Comparison of ENCODE assay signal across 8 mouse cellular contexts in genomic region chr9:54586199-54587061, GRCm38 (mm10). TPM values are rescaled to one million over a fixed set of nuclear protein-coding genes. Genes with fewer than 3 reads are reported as not detected.
A peak's percentile ranks its signal among the peaks of the same experiment; 100 is the strongest.
DNase-seq lines count a peak whose midpoint lies in the region; ATAC-seq and TF ChIP-seq lines count a peak whose summit lies in the region.

Gene Idh3a (plus strand): TSS chr9:54586334.

- peak within 1 kb of the TSS; percentile 69 for H3K27ac ChIP-seq in heart, embryonic 12.5 days (ENCODE audit: poor library complexity, severe bottlenecking)
- peak within 1 kb of the TSS; percentile 47 for H3K27ac ChIP-seq in kidney, postnatal 0 days
- peak within 1 kb of the TSS; percentile 45 for H3K27ac ChIP-seq in liver, embryonic 11.5 days (ENCODE audit: low read depth, low read length)
- no peak within 1 kb of the TSS for H3K27ac ChIP-seq in stomach, embryonic 14.5 days (ENCODE audit: low read length)

- peak; percentile 99 for DNase-seq in brain, embryonic 14.5 days (ENCODE audit: low read depth)
- DNase-seq in kidney, postnatal 0 days (ENCODE audit: low spot score): peak; percentile 99
- DNase-seq in liver, embryonic 11.5 days (ENCODE audit: low spot score): peak; percentile 98
- DNase-seq in naive thymus-derived CD4-positive, alpha-beta T cell, adult 2 months (ENCODE audit: low read depth): peak; percentile 97

- H3K9ac ChIP-seq in heart, embryonic 12.5 days: peak within 1 kb of the TSS; percentile 89
- peak within 1 kb of the TSS; percentile 85 for H3K9ac ChIP-seq in kidney, postnatal 0 days (ENCODE audit: low read depth, low read length)
- peak within 1 kb of the TSS; percentile 90 for H3K9ac ChIP-seq in liver, embryonic 11.5 days (ENCODE audit: low read depth, low read length)
- peak within 1 kb of the TSS; percentile 79 for H3K9ac ChIP-seq in stomach, embryonic 14.5 days (replicated peaks; ENCODE audit: low read depth, low read length)

- TF ChIP-seq POLR2A in brain, embryonic 14.5 days (IDR thresholded peaks at IDR 0.05; ENCODE audit: borderline replicate concordance, extremely low read depth, insufficient read depth, insufficient read length, poor library complexity, severe bottlenecking): peak; percentile 79; the same call in 1 of the 2 replicates

- WGBS in heart, embryonic 12.5 days: under 1% methylated on average over 72 of the region's 73 CpGs
- WGBS in kidney, postnatal 0 days: under 1% methylated on average over 64 of the region's 73 CpGs
- WGBS in liver, embryonic 11.5 days: under 1% methylated on average over 71 of the region's 73 CpGs
- under 1% methylated on average over 65 of the region's 73 CpGs for WGBS in stomach, embryonic 14.5 days

- ATAC-seq in heart, embryonic 12.5 days (ENCODE audit: insufficient number of reproducible peaks, low FRiP score): peak; percentile 99
- peak; percentile 100 for ATAC-seq in kidney, postnatal 0 days (replicated peaks; ENCODE audit: low FRiP score, low read depth)
- peak; percentile 96 for ATAC-seq in liver, embryonic 11.5 days (replicated peaks; ENCODE audit: low FRiP score)
- ATAC-seq in stomach, embryonic 14.5 days (ENCODE audit: insufficient number of reproducible peaks, insufficient read depth, low FRiP score, low read depth): peak; percentile 99

- peak within 1 kb of the TSS; percentile 95 for H3K4me3 ChIP-seq in C2C12 (ENCODE audit: insufficient read depth, poor library complexity, severe bottlenecking)
- H3K4me3 ChIP-seq in erythroblast, embryonic 14.5 days (replicated peaks): peak within 1 kb of the TSS; percentile 97
- peak within 1 kb of the TSS; percentile 80 for H3K4me3 ChIP-seq in heart, embryonic 12.5 days
- peak within 1 kb of the TSS; percentile 91 for H3K4me3 ChIP-seq in kidney, postnatal 0 days (replicated peaks; ENCODE audit: low read depth, low read length)
- peak within 1 kb of the TSS; percentile 96 for H3K4me3 ChIP-seq in liver, embryonic 11.5 days (ENCODE audit: low read depth, low read length)
- H3K4me3 ChIP-seq in stomach, embryonic 14.5 days (ENCODE audit: low read depth, low read length): peak within 1 kb of the TSS; percentile 87

- no peaks in the 10 kb centered on the region for H3K9me3 ChIP-seq in erythroblast, embryonic 14.5 days (ENCODE audit: control insufficient read depth, low read length)
- H3K9me3 ChIP-seq in heart, embryonic 12.5 days (replicated peaks): no peaks in the 10 kb centered on the region
- H3K9me3 ChIP-seq in kidney, postnatal 0 days (replicated peaks; ENCODE audit: low read length): no peaks in the 10 kb centered on the region
- H3K9me3 ChIP-seq in liver, embryonic 11.5 days (ENCODE audit: control insufficient read depth, low read length): no peaks in the 10 kb centered on the region
- no peaks in the 10 kb centered on the region for H3K9me3 ChIP-seq in stomach, embryonic 14.5 days (ENCODE audit: control insufficient read depth, low read depth, low read length)

- no peak for TF ChIP-seq CTCF in C2C12 (IDR thresholded peaks at IDR 0.05; ENCODE audit: control insufficient read depth, insufficient read depth, insufficient read length)
- no peak for TF ChIP-seq CTCF in brain, embryonic 14.5 days (IDR thresholded peaks at IDR 0.05; ENCODE audit: borderline replicate concordance, extremely low read depth, insufficient read depth, insufficient read length)
- no peak for TF ChIP-seq CTCF in kidney, postnatal 0 days (IDR thresholded peaks at IDR 0.05; ENCODE audit: low read depth)

- H3K4me2 ChIP-seq in heart, embryonic 12.5 days: peak within 1 kb of the TSS; percentile 66
- H3K4me2 ChIP-seq in kidney, postnatal 0 days (ENCODE audit: low read length): peak within 1 kb of the TSS; percentile 97
- peak within 1 kb of the TSS; percentile 76 for H3K4me2 ChIP-seq in liver, embryonic 11.5 days
- H3K4me2 ChIP-seq in stomach, embryonic 14.5 days (replicated peaks; ENCODE audit: low read depth, low read length): peak within 1 kb of the TSS; percentile 95

- peaks cover 15% of the 10 kb centered on the region for H3K36me3 ChIP-seq in C2C12 (ENCODE audit: control insufficient read depth, insufficient read depth)
- H3K36me3 ChIP-seq in erythroblast, embryonic 14.5 days (ENCODE audit: control insufficient read depth): peaks cover 15% of the 10 kb centered on the region
- H3K36me3 ChIP-seq in heart, embryonic 12.5 days: peaks cover 19% of the 10 kb centered on the region
- 0 out of 2 replicates have a peak, but pooled peaks cover 7% of the 10 kb centered on the region for H3K36me3 ChIP-seq in kidney, postnatal 0 days (ENCODE audit: insufficient read depth, low read length)
- H3K36me3 ChIP-seq in liver, embryonic 11.5 days (ENCODE audit: control insufficient read depth, insufficient read depth, low read length): 0 out of 2 replicates have a peak, but pooled peaks cover 5% of the 10 kb centered on the region
- no peaks in the 10 kb centered on the region; the same call in 1 of the 2 replicates for H3K36me3 ChIP-seq in stomach, embryonic 14.5 days (ENCODE audit: control insufficient read depth, insufficient read depth, low read length)

- peaks cover 44% of the 10 kb centered on the region for H3K79me2 ChIP-seq in C2C12 (ENCODE audit: control insufficient read depth, insufficient read depth)

- no peaks in the 10 kb centered on the region for H3K27me3 ChIP-seq in C2C12 (ENCODE audit: control insufficient read depth, insufficient read depth, insufficient read length)
- no peaks in the 10 kb centered on the region for H3K27me3 ChIP-seq in erythroblast, embryonic 14.5 days (ENCODE audit: control insufficient read depth)
- H3K27me3 ChIP-seq in heart, embryonic 12.5 days (replicated peaks): no peaks in the 10 kb centered on the region
- H3K27me3 ChIP-seq in kidney, postnatal 0 days (ENCODE audit: insufficient read depth, low read length): no peaks in the 10 kb centered on the region
- no peaks in the 10 kb centered on the region for H3K27me3 ChIP-seq in liver, embryonic 11.5 days (replicated peaks; ENCODE audit: control insufficient read depth, insufficient read depth, low read length)
- no peaks in the 10 kb centered on the region for H3K27me3 ChIP-seq in stomach, embryonic 14.5 days (ENCODE audit: control insufficient read depth, insufficient read depth, low read length)

- peaks cover 43% of the 10 kb centered on the region for H3K79me3 ChIP-seq in C2C12 (ENCODE audit: low read depth)

- peak within 1 kb of the TSS; percentile 100 for H3ac ChIP-seq in C2C12 (ENCODE audit: control insufficient read depth, insufficient read length, low read depth)

- H3K4me1 ChIP-seq in erythroblast, embryonic 14.5 days (ENCODE audit: control insufficient read depth): peaks cover 42% of the 10 kb centered on the region
- H3K4me1 ChIP-seq in heart, embryonic 12.5 days (replicated peaks): peaks cover 11% of the 10 kb centered on the region
- H3K4me1 ChIP-seq in kidney, postnatal 0 days (replicated peaks; ENCODE audit: insufficient read depth, low read length): peaks cover 10% of the 10 kb centered on the region
- H3K4me1 ChIP-seq in liver, embryonic 11.5 days (replicated peaks; ENCODE audit: control insufficient read depth, insufficient read depth, low read length): peaks cover 8% of the 10 kb centered on the region
- H3K4me1 ChIP-seq in stomach, embryonic 14.5 days (ENCODE audit: control insufficient read depth, insufficient read depth, low read length): peaks cover 8% of the 10 kb centered on the region; the same call in 1 of the 2 replicates

TF ChIP-seq in C2C12, 6 proteins besides CTCF, POLR2A, EP300 and RAD21:
- no peak for TF ChIP-seq FOSL1 (IDR thresholded peaks at IDR 0.05; ENCODE audit: insufficient read depth, low read length, poor library complexity, severe bottlenecking)
- TF ChIP-seq USF1 (IDR thresholded peaks at IDR 0.05; ENCODE audit: low read depth): peak; percentile 25

RNA-seq across cellular contexts. Expression of gene Idh3a, which starts in this region (rescaled TPM):
- 84.4 TPM for polyA plus RNA-seq in C2C12 (2012; fragmentation: generic; extraction: Trizol)
- 75.5 and 82.6 TPM in 2 replicates for polyA plus RNA-seq in brain, embryonic 14.5 days (2012; rRNA removed)
- 0.99 and 1.1 TPM in 2 replicates for polyA plus RNA-seq in erythroblast, embryonic 14.5 days (2012)
- polyA plus RNA-seq in heart, embryonic 12.5 days (2016; fragmentation: Nextera tagmentation; extraction: Ambion mirVana): 457 and 462 TPM in 2 replicates
- 247 and 272 TPM in 2 replicates for polyA plus RNA-seq in kidney, postnatal 0 days (2015; fragmentation: Nextera tagmentation; extraction: Ambion mirVana)
- 234 and 244 TPM in 2 replicates for polyA plus RNA-seq in liver, embryonic 11.5 days (2014; fragmentation: Nextera tagmentation; extraction: Ambion mirVana)
- 99.6 and 108 TPM in 2 replicates for polyA plus RNA-seq in stomach, embryonic 14.5 days (2014; fragmentation: Nextera tagmentation; extraction: Ambion mirVana)

Comparison
In these comparisons a context has a peak if more than half of its experiments do, and no peak if none do; other contexts are left out.
1. RNA of gene Idh3a (polyA plus RNA-seq): 457 to 462 TPM in heart, embryonic 12.5 days, 247 to 272 TPM in kidney, postnatal 0 days, 234 to 244 TPM in liver, embryonic 11.5 days, 99.6 to 108 TPM in stomach, embryonic 14.5 days, 84.4 TPM in C2C12 (single experiment) and 75.5 to 82.6 TPM in brain, embryonic 14.5 days; 0.99 to 1.1 TPM in erythroblast, embryonic 14.5 days; every median in the first group is over 10 times any median in the second.
2. Peak in every context shown above with its lines, with median percentiles within 50 percentile points of each other: H3K4me3 ChIP-seq, DNase-seq, ATAC-seq, H3K4me2 ChIP-seq and H3K9ac ChIP-seq.